Mouse (Mus musculus): ENCODE measurements at regions not wholly inside any gene's neighbourhood (a gene's known extent, or its start where the extent isn't known, plus 50 kb on each side); places are given as distances from the start of the nearest gene placed in this dataset.

DNA sequence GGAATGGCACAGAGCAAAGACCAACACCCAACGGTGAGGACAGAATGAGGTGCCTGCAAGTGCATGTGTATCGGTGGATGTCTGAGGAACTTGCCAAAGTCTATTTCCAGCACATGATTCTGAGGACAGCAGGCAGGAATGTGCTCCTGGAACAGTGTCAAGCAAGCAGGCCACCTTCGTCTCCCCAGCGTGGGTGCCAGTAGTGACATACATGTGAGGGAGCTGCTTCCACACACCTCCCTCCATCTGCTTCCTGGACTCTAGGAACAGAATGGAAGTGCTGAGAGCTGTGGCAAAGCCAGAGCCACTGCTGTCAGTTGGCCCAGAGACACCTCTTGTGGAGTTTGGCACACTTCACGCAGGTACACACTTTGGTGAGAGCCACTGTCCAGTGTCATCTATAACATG is 76.9 kb upstream of the Oxgr1 start:
- TF ChIP-seq CTCF (IDR thresholded peaks at IDR 0.05; ENCODE audit: extremely low read depth, insufficient read depth, insufficient read length, insufficient replicate concordance): no peak
- no peak for TF ChIP-seq POLR2A (IDR thresholded peaks at IDR 0.05; ENCODE audit: low read depth, low read length)

All from spleen, adult 2 months (tissue).